Mouse (Mus musculus) small intestine, adult 2 months (tissue): ENCODE results near the gene Abcg5. TPM values are rescaled to one million over a fixed set of nuclear protein-coding genes. Genes with fewer than 3 reads are reported as not detected.

Experiments
- H3K27ac ChIP-seq: fragments of 200-500 bp; 2 replicates; pipeline ENCODE4 v1.5.1; 2012; ENCODE audit warnings: low read depth, low read length, control low read depth, inconsistent platforms; ENCODE audit not compliant: insufficient read depth
- H3K27me3 ChIP-seq: fragments of 200-500 bp; 2 replicates; pipeline ENCODE4 v1.6.1; 2012; ENCODE audit warnings: mild to moderate bottlenecking, moderate library complexity, low read length, inconsistent platforms; ENCODE audit not compliant: control insufficient read depth, insufficient read depth
- H3K36me3 ChIP-seq: fragments of 200-500 bp; 2 replicates; pipeline ENCODE4 v1.6.1; 2012; ENCODE audit warnings: mild to moderate bottlenecking, low read length, control low read depth, inconsistent platforms; ENCODE audit not compliant: control insufficient read depth, insufficient read depth
- H3K4me1 ChIP-seq: fragments of 200-500 bp; 2 replicates; pipeline ENCODE4 v1.6.1; 2012; ENCODE audit warnings: low read length, inconsistent platforms, mixed read lengths; ENCODE audit not compliant: control insufficient read depth, insufficient read depth, insufficient read length
- H3K4me3 ChIP-seq: fragments of 200-500 bp; 2 replicates; pipeline ENCODE4 v1.5.1; 2012; ENCODE audit warnings: low read depth, mild to moderate bottlenecking, control low read depth, inconsistent platforms, low read length, moderate library complexity
- CTCF ChIP-seq: fragments of 200-500 bp; IDR thresholded peaks from 2 replicates; pipeline ENCODE4 v1.5.1; 2012; ENCODE audit warnings: low read depth, mild to moderate bottlenecking, control low read depth, inconsistent platforms, low read length, moderate library complexity, mixed read lengths; ENCODE audit not compliant: insufficient replicate concordance, insufficient read length; ENCODE audit errors: extremely low read depth
- POLR2A ChIP-seq: fragments of 200-500 bp; IDR thresholded peaks from 2 replicates; pipeline ENCODE4 v1.6.1; 2012; ENCODE audit warnings: low read depth, mild to moderate bottlenecking, control low read depth, inconsistent platforms, low read length, moderate library complexity
- WGBS: fragments of 180-500 bp; shearing (Covaris S2); methylation state at CpG from one replicate; pipeline ENCODE4 v1.1.7; 2018; 5-methylcytosine and 5-hydroxymethylcytosine counted together
- polyA plus RNA-seq: library from polyadenylated mRNA; depleted of rRNA; stranded (reverse); fragments of >200 nt; gene quantifications from 2 replicates; pipeline ENCODE4 v1.2.3, GENCODE M21; 2012

Gene Abcg5
- polyA plus RNA-seq, 1 experiment, result 335 TPM

GRCm38 (mm10) chr17:84685286-84685685 lies 2.5 kb upstream of the Abcg5 start:
- H3K27me3 ChIP-seq, result no peaks in the 10 kb centered on the region
- peak overlapping the region; percentile 64; the same call in 1 of the 2 replicates for H3K4me3 ChIP-seq
- peaks cover 33% of the 10 kb centered on the region for H3K36me3 ChIP-seq
- H3K27ac ChIP-seq, result no peak overlapping the region
- 80% methylated on average over 4 of the region's 4 CpGs for WGBS
- peaks cover 17% of the 10 kb centered on the region for H3K4me1 ChIP-seq
- TF ChIP-seq CTCF (no peak), POLR2A (no peak)

- Histone ChIP-seq H3K4me3 (peak overlapping the region; percentile 64), H3K27me3 (no peaks in the 10 kb centered on the region), H3K27ac (peak overlapping the region; percentile 92), H3K4me1 (peaks cover 12% of the 10 kb centered on the region; the same call in 1 of the 2 replicates), H3K36me3 (peaks cover 30% of the 10 kb centered on the region)
- WGBS, result 33% methylated on average over 6 of the region's 6 CpGs
- no peak for TF ChIP-seq POLR2A
- TF ChIP-seq CTCF, result no peak
Observed at GRCm38 (mm10) chr17:84684284-84684683, 1.5 kb upstream of the Abcg5 start.

GRCm38 (mm10) chr17:84681670-84682069 lies 1.1 kb downstream of the Abcg5 start:
- TF ChIP-seq CTCF (no peak), POLR2A (no peak)
- H3K27me3 ChIP-seq, result no peaks in the 10 kb centered on the region
- H3K27ac ChIP-seq, result peak overlapping the region; percentile 50
- 53% methylated on average over 3 of the region's 3 CpGs for WGBS
- H3K36me3 ChIP-seq, result peaks cover 26% of the 10 kb centered on the region
- peaks cover 14% of the 10 kb centered on the region; the same call in 1 of the 2 replicates for H3K4me1 ChIP-seq
- H3K4me3 ChIP-seq, result peak overlapping the region; percentile 64

GRCm38 (mm10) chr17:84677595-84677994 lies 5.2 kb downstream of the Abcg5 start:
- Histone ChIP-seq H3K27me3 (no peaks in the 10 kb centered on the region), H3K4me1 (peaks cover 32% of the 10 kb centered on the region), H3K36me3 (peaks cover 45% of the 10 kb centered on the region), H3K27ac (peak overlapping the region; percentile 22; the same call in 1 of the 2 replicates), H3K4me3 (no peak overlapping the region)
- WGBS, result 78% methylated on average over 11 of the region's 11 CpGs
- TF ChIP-seq POLR2A (no peak), CTCF (no peak)

- H3K27me3 ChIP-seq, result no peaks in the 10 kb centered on the region
- TF ChIP-seq CTCF (no peak), POLR2A (no peak)
- H3K4me1 ChIP-seq, result peaks cover 37% of the 10 kb centered on the region
- peak within 1 kb of the TSS; percentile 52 for H3K4me3 ChIP-seq
- peak within 1 kb of the TSS; percentile 49 for H3K27ac ChIP-seq
- H3K36me3 ChIP-seq, result peaks cover 55% of the 10 kb centered on the region
- 22% methylated on average over 24 of the region's 24 CpGs for WGBS
Observed at GRCm38 (mm10) chr17:84675951-84676366, 6.9 kb downstream of the Abcg5 start, which contains the start of gene Abcg8. Abcg8 (plus strand) TSS chr17:84676302.

GRCm38 (mm10) chr17:84675204-84675603 lies 7.6 kb downstream of the Abcg5 start:
- peaks cover 37% of the 10 kb centered on the region for H3K4me1 ChIP-seq
- H3K27me3 ChIP-seq, result no peaks in the 10 kb centered on the region
- peak overlapping the region; percentile 49 for H3K27ac ChIP-seq
- 35% methylated on average over 4 of the region's 4 CpGs for WGBS
- TF ChIP-seq CTCF (no peak), POLR2A (no peak)
- H3K4me3 ChIP-seq, result 0 out of 2 replicates have a peak overlapping the region, but pooled peaks have one; percentile 4
- H3K36me3 ChIP-seq, result peaks cover 56% of the 10 kb centered on the region

- H3K4me3 ChIP-seq, result no peak overlapping the region
- peaks cover 66% of the 10 kb centered on the region for H3K36me3 ChIP-seq
- H3K4me1 ChIP-seq, result peaks cover 37% of the 10 kb centered on the region
- H3K27me3 ChIP-seq, result no peaks in the 10 kb centered on the region
- peak overlapping the region; percentile 39 for H3K27ac ChIP-seq
- 60% methylated on average over 7 of the region's 7 CpGs for WGBS
- no peak for TF ChIP-seq CTCF
- no peak for TF ChIP-seq POLR2A
Observed at GRCm38 (mm10) chr17:84674048-84674447, 8.8 kb downstream of the Abcg5 start.
